Mouse (Mus musculus): Measurements from ENCODE around the gene Gbe1. TPM values are rescaled to one million over a fixed set of nuclear protein-coding genes. Genes with fewer than 3 reads are reported as not detected.

The Gbe1 gene
- polyA plus RNA-seq, 1 experiment from 2014 or later = 18.0 TPM

GRCm38 (mm10) chr16:70350011-70350410 lies 36.3 kb downstream of the Gbe1 start:
- ATAC-seq = no peak
- 84% methylated on average over 8 of the region's 8 CpGs for WGBS
- Histone ChIP-seq H3K4me1 (ENCODE audit: control insufficient read depth, insufficient read depth, low read depth, low read length) (no peaks in the 10 kb centered on the region; the same call in 1 of the 2 replicates), H3K4me3 (ENCODE audit: low read length) (no peak overlapping the region), H3K4me2 (ENCODE audit: low read length) (no peak overlapping the region), H3K27ac (ENCODE audit: low read depth, low read length) (no peak overlapping the region), H3K9me3 (ENCODE audit: control insufficient read depth, low read length) (no peaks in the 10 kb centered on the region), H3K9ac (ENCODE audit: low read depth, low read length) (no peak overlapping the region), H3K27me3 (replicated peaks; ENCODE audit: control insufficient read depth, insufficient read depth, low read length) (no peaks in the 10 kb centered on the region), H3K36me3 (ENCODE audit: control insufficient read depth, insufficient read depth, low read length) (no peaks in the 10 kb centered on the region)

GRCm38 (mm10) chr16:70351641-70352280 lies 38.0 kb downstream of the Gbe1 start:
- Histone ChIP-seq H3K9ac (ENCODE audit: low read depth, low read length) (peak overlapping the region; percentile 14; the same call in 1 of the 2 replicates), H3K9me3 (ENCODE audit: control insufficient read depth, low read length) (no peaks in the 10 kb centered on the region), H3K27me3 (replicated peaks; ENCODE audit: control insufficient read depth, insufficient read depth, low read length) (no peaks in the 10 kb centered on the region), H3K27ac (ENCODE audit: low read depth, low read length) (0 out of 2 replicates have a peak overlapping the region, but pooled peaks have one; percentile 20), H3K4me1 (ENCODE audit: control insufficient read depth, insufficient read depth, low read depth, low read length) (no peaks in the 10 kb centered on the region; the same call in 1 of the 2 replicates), H3K36me3 (ENCODE audit: control insufficient read depth, insufficient read depth, low read length) (no peaks in the 10 kb centered on the region), H3K4me2 (ENCODE audit: low read length) (peak overlapping the region; percentile 33; the same call in 1 of the 2 replicates), H3K4me3 (ENCODE audit: low read length) (no peak overlapping the region)
- WGBS = 39% methylated on average over 11 of the region's 11 CpGs
- peak; percentile 89 for ATAC-seq

- Histone ChIP-seq H3K9me3 (ENCODE audit: control insufficient read depth, low read length) (no peaks in the 10 kb centered on the region), H3K4me2 (ENCODE audit: low read length) (no peak overlapping the region), H3K27ac (ENCODE audit: low read depth, low read length) (no peak overlapping the region), H3K9ac (ENCODE audit: low read depth, low read length) (no peak overlapping the region), H3K4me3 (ENCODE audit: low read length) (no peak overlapping the region), H3K36me3 (ENCODE audit: control insufficient read depth, insufficient read depth, low read length) (no peaks in the 10 kb centered on the region), H3K27me3 (replicated peaks; ENCODE audit: control insufficient read depth, insufficient read depth, low read length) (no peaks in the 10 kb centered on the region), H3K4me1 (ENCODE audit: control insufficient read depth, insufficient read depth, low read depth, low read length) (no peaks in the 10 kb centered on the region; the same call in 1 of the 2 replicates)
- ATAC-seq = no peak
- 58% methylated on average over 3 of the region's 3 CpGs for WGBS
These were observed 38.8 kb downstream of the Gbe1 start for GRCm38 (mm10) chr16:70352571-70352970.

- 0 out of 2 replicates have a peak, but pooled peaks have one; percentile 42 for ATAC-seq
- no peak overlapping the region for H3K9ac ChIP-seq (ENCODE audit: low read depth, low read length)
- no peak overlapping the region for H3K4me3 ChIP-seq (ENCODE audit: low read length)
- H3K4me2 ChIP-seq (ENCODE audit: low read length) = no peak overlapping the region
- H3K27me3 ChIP-seq (replicated peaks; ENCODE audit: control insufficient read depth, insufficient read depth, low read length) = no peaks in the 10 kb centered on the region
- H3K27ac ChIP-seq (ENCODE audit: low read depth, low read length) = no peak overlapping the region
- H3K9me3 ChIP-seq (ENCODE audit: control insufficient read depth, low read length) = no peaks in the 10 kb centered on the region
- no peaks in the 10 kb centered on the region for H3K36me3 ChIP-seq (ENCODE audit: control insufficient read depth, insufficient read depth, low read length)
- 24% methylated on average over 2 of the region's 2 CpGs for WGBS
- no peaks in the 10 kb centered on the region; the same call in 1 of the 2 replicates for H3K4me1 ChIP-seq (ENCODE audit: control insufficient read depth, insufficient read depth, low read depth, low read length)
These were observed 39.3 kb downstream of the Gbe1 start for GRCm38 (mm10) chr16:70353058-70353457.

GRCm38 (mm10) chr16:70358326-70358725 lies 44.6 kb downstream of the Gbe1 start:
- Histone ChIP-seq H3K4me1 (ENCODE audit: control insufficient read depth, insufficient read depth, low read depth, low read length) (no peaks in the 10 kb centered on the region), H3K36me3 (ENCODE audit: control insufficient read depth, insufficient read depth, low read length) (no peaks in the 10 kb centered on the region), H3K9ac (ENCODE audit: low read depth, low read length) (no peak overlapping the region), H3K27ac (ENCODE audit: low read depth, low read length) (no peak overlapping the region), H3K4me2 (ENCODE audit: low read length) (no peak overlapping the region), H3K9me3 (ENCODE audit: control insufficient read depth, low read length) (peaks cover 10% of the 10 kb centered on the region), H3K4me3 (ENCODE audit: low read length) (no peak overlapping the region), H3K27me3 (replicated peaks; ENCODE audit: control insufficient read depth, insufficient read depth, low read length) (no peaks in the 10 kb centered on the region)
- 95% methylated on average over 6 of the region's 6 CpGs for WGBS
- no peak for ATAC-seq

GRCm38 (mm10) chr16:70365229-70365628 lies 51.5 kb downstream of the Gbe1 start:
- no peak overlapping the region for H3K9ac ChIP-seq (ENCODE audit: low read depth, low read length)
- peaks cover 4% of the 10 kb centered on the region; the same call in 1 of the 2 replicates for H3K9me3 ChIP-seq (ENCODE audit: control insufficient read depth, low read length)
- ATAC-seq = no peak
- H3K4me1 ChIP-seq (ENCODE audit: control insufficient read depth, insufficient read depth, low read depth, low read length) = no peaks in the 10 kb centered on the region
- 93% methylated on average over 3 of the region's 3 CpGs for WGBS
- H3K4me2 ChIP-seq (ENCODE audit: low read length) = no peak overlapping the region
- no peaks in the 10 kb centered on the region for H3K27me3 ChIP-seq (replicated peaks; ENCODE audit: control insufficient read depth, insufficient read depth, low read length)
- no peak overlapping the region for H3K27ac ChIP-seq (ENCODE audit: low read depth, low read length)
- no peak overlapping the region for H3K4me3 ChIP-seq (ENCODE audit: low read length)
- H3K36me3 ChIP-seq (ENCODE audit: control insufficient read depth, insufficient read depth, low read length) = no peaks in the 10 kb centered on the region

GRCm38 (mm10) chr16:70381045-70381444 lies 67.3 kb downstream of the Gbe1 start:
- Histone ChIP-seq H3K4me2 (ENCODE audit: low read length) (no peak overlapping the region), H3K36me3 (ENCODE audit: control insufficient read depth, insufficient read depth, low read length) (no peaks in the 10 kb centered on the region), H3K9ac (ENCODE audit: low read depth, low read length) (no peak overlapping the region), H3K9me3 (ENCODE audit: control insufficient read depth, low read length) (no peaks in the 10 kb centered on the region), H3K27ac (ENCODE audit: low read depth, low read length) (no peak overlapping the region), H3K4me1 (ENCODE audit: control insufficient read depth, insufficient read depth, low read depth, low read length) (no peaks in the 10 kb centered on the region), H3K27me3 (replicated peaks; ENCODE audit: control insufficient read depth, insufficient read depth, low read length) (no peaks in the 10 kb centered on the region), H3K4me3 (ENCODE audit: low read length) (no peak overlapping the region)
- no peak for ATAC-seq
- WGBS = 89% methylated on average over 2 of the region's 2 CpGs

GRCm38 (mm10) chr16:70385494-70385893 lies 71.7 kb downstream of the Gbe1 start:
- no peak for ATAC-seq
- Histone ChIP-seq H3K4me2 (ENCODE audit: low read length) (no peak overlapping the region), H3K4me1 (ENCODE audit: control insufficient read depth, insufficient read depth, low read depth, low read length) (no peaks in the 10 kb centered on the region), H3K36me3 (ENCODE audit: control insufficient read depth, insufficient read depth, low read length) (no peaks in the 10 kb centered on the region), H3K9me3 (ENCODE audit: control insufficient read depth, low read length) (no peaks in the 10 kb centered on the region), H3K9ac (ENCODE audit: low read depth, low read length) (no peak overlapping the region), H3K4me3 (ENCODE audit: low read length) (no peak overlapping the region), H3K27ac (ENCODE audit: low read depth, low read length) (no peak overlapping the region), H3K27me3 (replicated peaks; ENCODE audit: control insufficient read depth, insufficient read depth, low read length) (no peaks in the 10 kb centered on the region)
- WGBS = 96% methylated on average over 1 of the region's 1 CpGs

GRCm38 (mm10) chr16:70387385-70387784 lies 73.6 kb downstream of the Gbe1 start:
- no peaks in the 10 kb centered on the region for H3K4me1 ChIP-seq (ENCODE audit: control insufficient read depth, insufficient read depth, low read depth, low read length)
- no peak overlapping the region for H3K4me3 ChIP-seq (ENCODE audit: low read length)
- no peak for ATAC-seq
- H3K36me3 ChIP-seq (ENCODE audit: control insufficient read depth, insufficient read depth, low read length) = no peaks in the 10 kb centered on the region
- H3K27ac ChIP-seq (ENCODE audit: low read depth, low read length) = no peak overlapping the region
- no peaks in the 10 kb centered on the region for H3K27me3 ChIP-seq (replicated peaks; ENCODE audit: control insufficient read depth, insufficient read depth, low read length)
- no peak overlapping the region for H3K4me2 ChIP-seq (ENCODE audit: low read length)
- no peak overlapping the region for H3K9ac ChIP-seq (ENCODE audit: low read depth, low read length)
- WGBS = 99% methylated on average over 2 of the region's 2 CpGs
- no peaks in the 10 kb centered on the region for H3K9me3 ChIP-seq (ENCODE audit: control insufficient read depth, low read length)
